Comparison of ENCODE assay signal across 26 mouse cellular contexts in genomic region chr8:73273150-73273549, GRCm38 (mm10).
A peak's percentile ranks its signal among the peaks of the same experiment; 100 is the strongest.
DNase-seq lines count a peak whose midpoint lies in the region; ATAC-seq and TF ChIP-seq lines count a peak whose summit lies in the region.
"Had no signal": no experiment of that assay in that cellular context is flagged by ENCODE, and none has a peak within 500 bp of the region (broad histone marks: within the 10 kb centered on the region; RNA-seq: fewer than 3 reads in every experiment).

No protein-coding gene starts in this region.

- no peaks in the 10 kb centered on the region for H3K27me3 ChIP-seq in liver, adult 2 months (ENCODE audit: control insufficient read depth, insufficient read depth, low read length)
- no peaks in the 10 kb centered on the region for H3K27me3 ChIP-seq in intestine, postnatal 0 days (replicated peaks; ENCODE audit: control insufficient read depth, insufficient read depth, low read length)
- no peaks in the 10 kb centered on the region for H3K27me3 ChIP-seq in kidney, embryonic 14.5 days (ENCODE audit: control insufficient read depth, insufficient read depth, low read length)
- H3K27me3 ChIP-seq: hindbrain, embryonic 15.5 days; limb, embryonic 12.5 days; liver, embryonic 15.5 days; megakaryocyte, embryonic 14.5 days; neural tube, embryonic 12.5 days had no signal

- no peak for TF ChIP-seq CTCF in liver, adult 2 months (IDR thresholded peaks at IDR 0.05; ENCODE audit: low read depth, low read length)
- no peak for TF ChIP-seq CTCF in intestine, postnatal 0 days (IDR thresholded peaks at IDR 0.05; ENCODE audit: low read depth)

- H3K9ac ChIP-seq in liver, adult 2 months (ENCODE audit: low read depth, low read length), result no peak overlapping the region
- no peak overlapping the region for H3K9ac ChIP-seq in intestine, postnatal 0 days (ENCODE audit: low read depth, low read length)
- H3K9ac ChIP-seq in kidney, embryonic 14.5 days (ENCODE audit: low read depth, low read length), result no peak overlapping the region
- H3K9ac ChIP-seq: hindbrain, embryonic 15.5 days; limb, embryonic 12.5 days; liver, embryonic 15.5 days; neural tube, embryonic 12.5 days had no signal

- peaks cover 9% of the 10 kb centered on the region; the same call in 1 of the 2 replicates for H3K4me1 ChIP-seq in liver, adult 2 months (ENCODE audit: control insufficient read depth, insufficient read depth, low read length)
- no peaks in the 10 kb centered on the region for H3K4me1 ChIP-seq in intestine, postnatal 0 days (replicated peaks; ENCODE audit: control insufficient read depth, insufficient read depth, low read length)
- H3K4me1 ChIP-seq in kidney, embryonic 14.5 days (ENCODE audit: control insufficient read depth, insufficient read depth, low read length), result no peaks in the 10 kb centered on the region
- H3K4me1 ChIP-seq: forebrain, embryonic 10.5 days; hindbrain, embryonic 15.5 days; limb, embryonic 12.5 days; liver, embryonic 15.5 days; megakaryocyte, embryonic 14.5 days; neural tube, embryonic 12.5 days had no signal

- no peak for TF ChIP-seq POLR2A in liver, adult 2 months (IDR thresholded peaks at IDR 0.05; ENCODE audit: extremely low read depth, insufficient read depth, low read length)

- H3K27ac ChIP-seq in liver, adult 2 months (replicated peaks; ENCODE audit: insufficient read depth, low read depth, low read length), result peak overlapping the region; percentile 44
- H3K27ac ChIP-seq in intestine, postnatal 0 days (ENCODE audit: low read depth, low read length), result no peak overlapping the region
- H3K27ac ChIP-seq in kidney, embryonic 14.5 days (ENCODE audit: low read depth, low read length), result no peak overlapping the region
- H3K27ac ChIP-seq: forebrain, embryonic 10.5 days; hindbrain, embryonic 15.5 days; limb, embryonic 12.5 days; liver, embryonic 15.5 days; neural tube, embryonic 12.5 days; stomach, postnatal 0 days had no signal

- H3K4me2 ChIP-seq in intestine, postnatal 0 days (replicated peaks; ENCODE audit: low read depth), result no peak overlapping the region
- no peak overlapping the region for H3K4me2 ChIP-seq in kidney, embryonic 14.5 days (replicated peaks; ENCODE audit: low read depth, low read length)
- H3K4me2 ChIP-seq: heart, embryonic 11.5 days; hindbrain, embryonic 15.5 days; limb, embryonic 12.5 days; liver, embryonic 15.5 days; neural tube, embryonic 12.5 days had no signal

- H3K4me3 ChIP-seq in liver, adult 2 months (ENCODE audit: insufficient read depth, low read depth, low read length), result no peak overlapping the region
- H3K4me3 ChIP-seq in intestine, postnatal 0 days (ENCODE audit: low read depth, low read length), result no peak overlapping the region
- no peak overlapping the region for H3K4me3 ChIP-seq in kidney, embryonic 14.5 days (ENCODE audit: low read length)
- H3K4me3 ChIP-seq: forebrain, embryonic 10.5 days; hindbrain, embryonic 15.5 days; limb, embryonic 12.5 days; liver, embryonic 15.5 days; megakaryocyte, embryonic 14.5 days; neural tube, embryonic 12.5 days had no signal

- no peaks in the 10 kb centered on the region; the same call in 1 of the 2 replicates for H3K79me2 ChIP-seq in liver, adult 2 months (ENCODE audit: control insufficient read depth, insufficient read depth, low read length)

- H3K9me3 ChIP-seq in intestine, postnatal 0 days (ENCODE audit: control insufficient read depth), result no peaks in the 10 kb centered on the region
- H3K9me3 ChIP-seq in kidney, embryonic 14.5 days (ENCODE audit: control insufficient read depth, low read length), result no peaks in the 10 kb centered on the region
- H3K9me3 ChIP-seq: hindbrain, embryonic 15.5 days; limb, embryonic 12.5 days; liver, embryonic 15.5 days; neural tube, embryonic 12.5 days had no signal

- no peaks in the 10 kb centered on the region for H3K36me3 ChIP-seq in liver, adult 2 months (ENCODE audit: control insufficient read depth, insufficient read depth, low read length)
- no peaks in the 10 kb centered on the region for H3K36me3 ChIP-seq in intestine, postnatal 0 days (ENCODE audit: control insufficient read depth, insufficient read depth)
- H3K36me3 ChIP-seq in kidney, embryonic 14.5 days (ENCODE audit: control insufficient read depth, insufficient read depth, low read length), result no peaks in the 10 kb centered on the region
- H3K36me3 ChIP-seq: forebrain, embryonic 10.5 days; hindbrain, embryonic 15.5 days; limb, embryonic 12.5 days; liver, embryonic 15.5 days; neural tube, embryonic 12.5 days had no signal

- 0 out of 2 replicates have a peak, but pooled peaks have one; percentile 41 for ATAC-seq in intestine, postnatal 0 days
- ATAC-seq in kidney, embryonic 14.5 days (ENCODE audit: low FRiP score, low TSS enrichment), result peak; percentile 66; the same call in 1 of the 2 replicates
- ATAC-seq: forebrain, embryonic 16.5 days had no signal

- peak; percentile 92 for DNase-seq in liver, adult 2 months (ENCODE audit: extremely low read depth, low read depth, low spot score)
- DNase-seq in liver, result no peak
- peak; percentile 33 for DNase-seq in lung, postnatal 36 days
- DNase-seq in gastrocnemius, adult 18-20 months (ENCODE audit: low spot score), result no peak
- DNase-seq in yolk sac, embryonic 10.5 days (ENCODE audit: low spot score), result no peak
- DNase-seq: adrenal gland, adult 8-10 months; cerebellum, adult 11-12 months; cerebellum, postnatal 10 days; gastrocnemius, postnatal 14 days; heart, adult 11 months; layer of hippocampus, postnatal 36 days; midbrain, embryonic 14.5 days; right cerebral cortex, postnatal 14 days; thymus, adult 2 months; thymus, postnatal 4 days had no signal

Comparison
In these comparisons a context has a peak if more than half of its experiments do, and no peak if none do; other contexts are left out.
1. DNase-seq: peak in liver, adult 2 months (single experiment) and lung, postnatal 36 days (single experiment); none in liver (single experiment), gastrocnemius, adult 18-20 months (single experiment) and yolk sac, embryonic 10.5 days (single experiment).